Mouse (Mus musculus) embryonic facial prominence, embryonic 12.5 days (tissue): Measurements from ENCODE around the gene Gm12248. TPM values are rescaled to one million over a fixed set of nuclear protein-coding genes. Genes with fewer than 3 reads are reported as not detected.

ENCODE experiments used
- ATAC-seq: fragments of 200-750 bp; cut with Nextera tagmentation; 2 replicates; pipeline ENCODE4 v1.8.0; 2017; ENCODE audit not compliant: insufficient number of reproducible peaks, insufficient read depth, low FRiP score, low TSS enrichment
- H3K27ac ChIP-seq: fragments of 300-500 bp; sonication (generic); 2 replicates; pipeline ENCODE4 v1.5.1; 2016; ENCODE audit warnings: mild to moderate bottlenecking
- H3K27me3 ChIP-seq: fragments of 300-500 bp; sonication (generic); 2 replicates; pipeline ENCODE4 v1.6.1; 2016; ENCODE audit warnings: mild to moderate bottlenecking, moderate library complexity
- H3K36me3 ChIP-seq: fragments of 300-500 bp; sonication (generic); 2 replicates; pipeline ENCODE4 v1.6.1; 2016; ENCODE audit warnings: mild to moderate bottlenecking
- H3K4me1 ChIP-seq: fragments of 300-500 bp; sonication (generic); 2 replicates; pipeline ENCODE4 v1.6.1; 2016
- H3K4me2 ChIP-seq: fragments of 300-500 bp; sonication (generic); replicated peaks from 2 replicates; pipeline ENCODE4 v1.6.1; 2016; ENCODE audit warnings: mild to moderate bottlenecking, moderate library complexity
- H3K4me3 ChIP-seq: fragments of 300-500 bp; sonication (generic); 2 replicates; pipeline ENCODE4 v1.5.1; 2016; ENCODE audit warnings: mild to moderate bottlenecking
- H3K9ac ChIP-seq: fragments of 300-500 bp; sonication (generic); 2 replicates; pipeline ENCODE4 v1.6.1; 2016; ENCODE audit warnings: mild to moderate bottlenecking, moderate library complexity
- H3K9me3 ChIP-seq: fragments of 300-500 bp; sonication (generic); 2 replicates; pipeline ENCODE4 v1.6.1; 2016; ENCODE audit warnings: mild to moderate bottlenecking, moderate library complexity
- WGBS: fragments of 180-500 bp; shearing (Covaris S2); methylation state at CpG from one replicate; pipeline ENCODE4 v1.1.7; 2016; 5-methylcytosine and 5-hydroxymethylcytosine counted together
- polyA plus RNA-seq: library from polyadenylated mRNA; unstranded; fragments of >200 nt; fragmentation: Nextera tagmentation; extraction: Ambion mirVana; gene quantifications from 2 replicates; pipeline ENCODE4 v1.2.1, GENCODE M21; 2016

The Gm12248 gene
- not detected in 2 replicates for polyA plus RNA-seq

DNA sequence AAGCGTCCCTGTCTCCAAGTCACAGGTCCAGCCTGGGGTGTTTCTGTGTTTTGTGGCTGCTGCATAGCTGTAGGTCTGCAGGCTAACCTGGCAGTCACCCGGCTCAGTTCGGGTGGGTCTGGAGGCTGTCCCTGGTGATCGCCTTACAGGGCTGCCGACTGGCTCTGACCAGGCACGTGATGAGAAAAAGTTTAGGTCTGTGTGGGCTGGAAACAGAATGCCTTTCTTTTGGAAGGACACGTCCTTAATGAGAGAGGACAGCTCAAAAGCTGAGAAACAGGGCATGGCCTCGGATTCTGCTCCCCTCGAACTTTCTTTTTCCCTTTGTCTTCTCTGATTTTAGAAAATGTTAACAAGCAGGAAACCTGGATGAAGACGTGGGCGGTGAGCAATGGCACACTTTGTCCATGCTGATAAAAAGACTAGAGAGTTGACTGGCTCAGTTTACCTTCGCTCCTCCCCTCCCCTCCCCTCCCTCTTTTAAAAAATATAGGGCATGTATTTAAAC, at the start of gene Gm12248:
Gene Gm12248, minus strand, starts transcription at position 114 of the 508 bp plus-strand sequence.
- Histone ChIP-seq H3K9ac (no peak within 1 kb of the TSS), H3K4me2 (peak within 1 kb of the TSS; percentile 27)
- WGBS = 15% methylated on average over 12 of the region's 12 CpGs

DNA sequence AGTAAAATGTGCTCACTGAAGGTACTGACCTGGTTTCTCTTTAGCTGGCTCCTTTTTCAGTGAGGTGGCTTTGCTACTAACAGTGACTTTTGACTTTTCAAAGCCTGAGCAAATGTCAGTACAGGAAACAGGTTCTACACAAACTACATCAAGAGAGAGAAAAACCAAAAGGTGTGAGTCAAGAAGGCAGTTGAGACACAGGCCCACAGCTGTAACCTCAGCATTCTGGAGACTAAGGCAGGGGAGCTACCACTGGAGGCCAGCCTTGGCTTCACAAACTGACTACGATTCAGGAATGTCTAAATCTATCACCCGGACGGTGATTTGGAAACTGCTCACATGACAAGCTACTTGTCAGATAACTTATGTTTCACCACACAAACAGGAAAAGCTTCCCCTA, 46.5 kb upstream of the Gm12248 start:
- Histone ChIP-seq H3K4me1 (no peaks in the 10 kb centered on the region), H3K9me3 (no peaks in the 10 kb centered on the region), H3K4me3 (no peak overlapping the region), H3K27me3 (no peaks in the 10 kb centered on the region), H3K36me3 (peaks cover 88% of the 10 kb centered on the region), H3K27ac (no peak overlapping the region), H3K4me2 (no peak overlapping the region), H3K9ac (no peak overlapping the region)
- ATAC-seq = no peak
- WGBS = 89% methylated on average over 3 of the region's 3 CpGs

More for the DNA sequence above, at the start of gene Gm12248:
- peak; percentile 69; the same call in 1 of the 2 replicates for ATAC-seq
- H3K27ac ChIP-seq = no peak within 1 kb of the TSS
- H3K27me3 ChIP-seq = peaks cover 15% of the 10 kb centered on the region
- H3K9me3 ChIP-seq = no peaks in the 10 kb centered on the region
- H3K36me3 ChIP-seq = no peaks in the 10 kb centered on the region
- peaks cover 8% of the 10 kb centered on the region; the same call in 1 of the 2 replicates for H3K4me1 ChIP-seq
- no peak within 1 kb of the TSS for H3K4me3 ChIP-seq

- Histone ChIP-seq H3K4me2 (no peak overlapping the region), H3K4me1 (no peaks in the 10 kb centered on the region), H3K9me3 (no peaks in the 10 kb centered on the region), H3K4me3 (no peak overlapping the region), H3K27me3 (no peaks in the 10 kb centered on the region), H3K9ac (no peak overlapping the region), H3K27ac (no peak overlapping the region), H3K36me3 (peaks cover 88% of the 10 kb centered on the region)
- WGBS = 94% methylated on average over 11 of the region's 11 CpGs
- ATAC-seq = no peak
These were observed 45.9 kb upstream of the Gm12248 start for GRCm38 (mm10) chr11:58138821-58139220.

GRCm38 (mm10) chr11:58136677-58137076, 43.7 kb upstream of the Gm12248 start:
- WGBS = 91% methylated on average over 6 of the region's 6 CpGs
- Histone ChIP-seq H3K27me3 (no peaks in the 10 kb centered on the region), H3K4me2 (no peak overlapping the region), H3K4me3 (no peak overlapping the region), H3K27ac (no peak overlapping the region), H3K9me3 (no peaks in the 10 kb centered on the region), H3K9ac (no peak overlapping the region), H3K36me3 (peaks cover 85% of the 10 kb centered on the region), H3K4me1 (no peaks in the 10 kb centered on the region)
- no peak for ATAC-seq

DNA sequence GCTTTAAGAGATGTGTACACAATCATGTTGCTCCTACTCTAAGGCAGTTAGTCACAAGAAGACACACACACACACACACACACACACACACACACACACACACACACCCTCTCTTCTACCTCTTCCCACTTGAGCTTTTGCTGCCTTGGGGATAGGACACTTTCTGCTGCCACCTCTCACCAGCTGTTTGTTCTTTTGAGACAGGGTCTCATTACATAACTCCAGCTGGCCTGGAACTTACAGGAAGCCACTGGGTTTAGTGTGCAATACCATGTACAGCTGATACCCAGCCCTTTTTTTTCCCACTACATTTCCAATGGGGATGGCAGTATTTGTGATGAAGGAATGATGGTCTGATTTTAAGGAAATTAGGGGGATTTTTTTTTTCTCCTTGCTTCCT, 42.4 kb upstream of the Gm12248 start:
- no peak for ATAC-seq
- H3K4me1 ChIP-seq = no peaks in the 10 kb centered on the region
- H3K4me2 ChIP-seq = no peak overlapping the region
- H3K27me3 ChIP-seq = no peaks in the 10 kb centered on the region
- H3K9ac ChIP-seq = no peak overlapping the region
- H3K4me3 ChIP-seq = no peak overlapping the region
- no peaks in the 10 kb centered on the region for H3K9me3 ChIP-seq
- no peak overlapping the region for H3K27ac ChIP-seq
- H3K36me3 ChIP-seq = peaks cover 85% of the 10 kb centered on the region

GRCm38 (mm10) chr11:58134869-58135268, 41.9 kb upstream of the Gm12248 start:
- H3K4me3 ChIP-seq = no peak overlapping the region
- no peaks in the 10 kb centered on the region for H3K27me3 ChIP-seq
- no peaks in the 10 kb centered on the region for H3K4me1 ChIP-seq
- no peaks in the 10 kb centered on the region for H3K9me3 ChIP-seq
- H3K4me2 ChIP-seq = no peak overlapping the region
- no peak overlapping the region for H3K27ac ChIP-seq
- no peak overlapping the region for H3K9ac ChIP-seq
- no peak for ATAC-seq
- peaks cover 86% of the 10 kb centered on the region for H3K36me3 ChIP-seq

GRCm38 (mm10) chr11:58132026-58132425, 39.1 kb upstream of the Gm12248 start:
- Histone ChIP-seq H3K36me3 (peaks cover 92% of the 10 kb centered on the region), H3K27me3 (no peaks in the 10 kb centered on the region), H3K9ac (no peak overlapping the region), H3K4me1 (no peaks in the 10 kb centered on the region), H3K4me3 (no peak overlapping the region), H3K27ac (no peak overlapping the region), H3K9me3 (no peaks in the 10 kb centered on the region), H3K4me2 (no peak overlapping the region)
- ATAC-seq = no peak
- 95% methylated on average over 3 of the region's 3 CpGs for WGBS

- 86% methylated on average over 6 of the region's 6 CpGs for WGBS
- no peak overlapping the region for H3K27ac ChIP-seq
- H3K4me2 ChIP-seq = no peak overlapping the region
- H3K4me3 ChIP-seq = no peak overlapping the region
- ATAC-seq = no peak
- no peaks in the 10 kb centered on the region for H3K27me3 ChIP-seq
- H3K4me1 ChIP-seq = no peaks in the 10 kb centered on the region
- H3K9ac ChIP-seq = no peak overlapping the region
- H3K9me3 ChIP-seq = no peaks in the 10 kb centered on the region
- H3K36me3 ChIP-seq = peaks cover 89% of the 10 kb centered on the region
These were observed 36.4 kb upstream of the Gm12248 start for GRCm38 (mm10) chr11:58129302-58129843.

DNA sequence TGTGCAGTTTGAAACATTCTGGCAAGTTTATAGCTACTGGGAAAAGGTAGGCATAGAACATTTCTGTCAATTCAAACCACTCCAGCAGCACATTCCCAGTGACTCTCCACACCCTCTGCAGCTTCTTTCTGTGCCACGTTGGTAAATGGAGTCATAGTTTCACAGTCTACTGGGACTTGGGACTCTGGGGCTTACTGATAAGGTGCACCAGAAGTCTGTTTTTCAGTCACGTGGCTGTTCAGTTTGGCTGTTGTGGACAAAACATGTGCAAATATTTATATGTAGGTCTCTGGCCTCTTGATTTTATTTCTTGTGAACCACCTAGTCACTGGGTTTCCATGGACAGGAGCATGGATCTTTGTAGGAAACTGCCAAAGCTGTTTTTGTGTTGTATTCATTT, 34.6 kb upstream of the Gm12248 start:
- 87% methylated on average over 2 of the region's 2 CpGs for WGBS
- ATAC-seq = no peak
- H3K27ac ChIP-seq = no peak overlapping the region
- H3K36me3 ChIP-seq = peaks cover 96% of the 10 kb centered on the region
- no peak overlapping the region for H3K4me3 ChIP-seq
- no peak overlapping the region for H3K4me2 ChIP-seq
- no peaks in the 10 kb centered on the region for H3K9me3 ChIP-seq
- no peaks in the 10 kb centered on the region for H3K27me3 ChIP-seq
- H3K4me1 ChIP-seq = no peaks in the 10 kb centered on the region
- no peak overlapping the region for H3K9ac ChIP-seq

DNA sequence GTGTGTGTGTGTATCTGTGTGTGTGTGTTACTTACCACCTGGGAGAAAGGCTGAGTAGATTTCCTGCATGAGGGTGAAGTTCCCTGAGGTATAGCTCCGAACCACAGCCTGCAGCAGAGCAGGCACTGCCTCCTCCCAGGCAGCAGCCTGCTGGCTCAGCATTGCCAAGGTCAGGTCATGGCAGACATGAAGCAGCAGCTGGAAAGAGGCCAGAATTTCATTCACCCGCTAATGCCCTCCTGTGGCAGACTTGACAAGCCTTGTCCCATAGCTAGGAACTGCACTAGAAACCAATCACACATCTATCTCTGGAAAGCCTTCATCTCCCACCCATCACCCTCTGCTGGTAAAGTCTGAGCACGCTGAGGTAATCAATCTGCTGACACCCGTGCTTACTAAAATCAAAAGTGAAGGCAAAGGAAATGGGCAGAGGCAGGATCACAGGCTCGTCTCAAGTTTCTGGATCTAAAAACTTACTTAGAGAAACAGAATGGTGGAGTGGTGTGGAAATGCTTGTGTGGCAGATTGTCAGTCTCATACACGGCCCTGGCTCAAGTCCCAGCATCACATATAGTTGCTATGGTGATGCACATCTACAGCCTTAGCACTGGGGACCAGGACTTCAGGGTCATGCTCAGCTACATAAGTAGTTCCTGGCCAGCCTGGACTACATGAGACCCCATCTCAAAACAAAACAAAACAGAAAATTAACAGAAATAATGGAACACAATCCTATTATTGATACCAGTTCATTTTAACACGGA, 33.6 kb upstream of the Gm12248 start:
- H3K9ac ChIP-seq = no peak overlapping the region
- H3K4me2 ChIP-seq = no peak overlapping the region
- H3K27me3 ChIP-seq = no peaks in the 10 kb centered on the region
- H3K4me1 ChIP-seq = no peaks in the 10 kb centered on the region
- H3K36me3 ChIP-seq = peaks cover 93% of the 10 kb centered on the region
- no peaks in the 10 kb centered on the region for H3K9me3 ChIP-seq
- no peak overlapping the region for H3K4me3 ChIP-seq
- 74% methylated on average over 7 of the region's 7 CpGs for WGBS
- H3K27ac ChIP-seq = no peak overlapping the region
- no peak for ATAC-seq

GRCm38 (mm10) chr11:58125021-58125420, 32.1 kb upstream of the Gm12248 start:
- Histone ChIP-seq H3K36me3 (peaks cover 94% of the 10 kb centered on the region), H3K27me3 (no peaks in the 10 kb centered on the region), H3K4me2 (no peak overlapping the region), H3K9me3 (no peaks in the 10 kb centered on the region), H3K9ac (no peak overlapping the region), H3K4me1 (no peaks in the 10 kb centered on the region), H3K4me3 (no peak overlapping the region), H3K27ac (no peak overlapping the region)
- 92% methylated on average over 11 of the region's 11 CpGs for WGBS
- ATAC-seq = no peak

DNA sequence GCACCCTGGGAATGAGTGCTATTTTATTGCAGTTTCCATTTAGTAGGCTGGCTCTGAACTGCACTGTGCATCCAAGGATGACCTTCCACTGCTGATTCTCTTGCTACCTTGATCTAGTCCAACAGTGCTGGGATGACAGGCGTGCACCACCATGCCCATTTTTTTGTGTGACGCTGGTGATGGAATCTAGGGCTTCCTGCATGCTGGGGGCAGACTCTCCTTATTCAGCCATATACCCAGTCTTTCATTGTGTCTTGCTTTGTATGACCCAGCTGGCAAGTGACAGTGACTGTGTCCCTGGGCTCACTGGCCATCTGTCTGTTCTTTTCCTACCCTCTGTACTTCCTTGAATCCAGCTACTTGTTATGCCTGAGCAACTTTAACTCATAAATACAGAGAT, 30.8 kb upstream of the Gm12248 start:
- H3K36me3 ChIP-seq = peaks cover 93% of the 10 kb centered on the region
- ATAC-seq = no peak
- 92% methylated on average over 2 of the region's 2 CpGs for WGBS

More for the DNA sequence above, 30.8 kb upstream of the Gm12248 start:
- H3K4me2 ChIP-seq = no peak overlapping the region
- H3K27ac ChIP-seq = no peak overlapping the region
- no peak overlapping the region for H3K4me3 ChIP-seq
- H3K9ac ChIP-seq = no peak overlapping the region
- no peaks in the 10 kb centered on the region for H3K9me3 ChIP-seq
- H3K27me3 ChIP-seq = no peaks in the 10 kb centered on the region
- no peaks in the 10 kb centered on the region for H3K4me1 ChIP-seq
